Mouse (Mus musculus) lung, postnatal 14 days (tissue): ENCODE results near the gene Ankrd6.

Experiments used
- DNase-seq: peaks from one replicate; pipeline ENCODE4 v3.0.0; 2021

Gene Ankrd6

DNA sequence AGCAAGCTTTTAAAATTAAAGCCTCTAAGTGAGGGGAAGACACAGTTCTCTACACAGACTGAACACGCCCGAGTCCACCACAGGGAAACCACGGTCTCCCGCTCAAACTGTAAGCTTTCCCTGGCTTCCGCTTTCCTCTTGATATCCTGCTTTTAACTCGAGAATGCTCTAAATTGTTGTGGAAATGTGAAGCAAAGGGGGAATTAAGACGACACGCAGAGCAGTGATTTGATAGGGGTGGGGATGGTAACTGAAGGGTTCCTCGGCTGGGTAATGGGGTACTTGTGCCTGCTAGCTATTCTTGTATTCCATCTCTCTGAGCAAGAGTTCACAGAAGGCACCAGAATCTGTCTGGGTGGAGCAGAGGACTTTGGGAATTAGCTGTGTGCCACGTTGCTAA, 1.9 kb downstream of the Ankrd6 start:
- DNase-seq, result no peak

DNA sequence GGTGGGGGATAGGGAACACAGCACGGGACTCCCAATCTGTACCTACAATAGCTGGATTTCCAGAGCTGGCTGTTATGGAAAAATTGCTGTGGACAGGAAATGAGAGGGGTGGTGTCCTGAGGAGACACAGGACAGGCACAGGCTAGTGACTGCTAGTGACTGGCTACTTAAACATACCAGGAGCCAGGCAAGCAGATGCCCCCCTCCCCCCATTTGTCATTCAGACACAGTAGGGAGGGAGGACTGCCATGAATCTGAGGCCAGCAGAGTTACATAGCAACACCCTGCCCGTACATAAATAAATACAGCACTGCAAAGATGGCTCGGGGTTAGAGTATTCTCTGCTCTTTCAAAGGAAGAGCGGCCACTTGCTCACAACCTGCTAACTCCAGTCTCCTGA, 3.0 kb downstream of the Ankrd6 start:
- DNase-seq, result no peak

DNA sequence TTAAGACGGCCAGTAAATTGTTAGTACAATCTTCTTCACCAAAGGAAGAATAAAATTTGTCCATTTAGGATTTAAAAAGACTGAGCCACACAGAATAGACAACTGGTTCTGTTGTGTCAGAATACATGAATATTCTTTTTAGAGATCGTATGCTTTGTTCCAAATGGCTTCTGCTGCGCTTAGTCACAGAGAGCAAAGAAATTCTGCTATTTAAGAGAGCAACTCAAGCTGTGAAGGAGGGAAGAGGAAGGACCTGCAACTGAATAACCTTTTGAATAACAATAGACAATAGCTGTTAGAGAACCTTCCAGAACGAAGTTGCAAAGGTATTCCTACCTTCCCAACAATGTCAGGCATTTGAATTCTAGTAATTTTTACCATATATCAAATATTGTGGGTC, 9.7 kb downstream of the Ankrd6 start:
- DNase-seq, result no peak

DNA sequence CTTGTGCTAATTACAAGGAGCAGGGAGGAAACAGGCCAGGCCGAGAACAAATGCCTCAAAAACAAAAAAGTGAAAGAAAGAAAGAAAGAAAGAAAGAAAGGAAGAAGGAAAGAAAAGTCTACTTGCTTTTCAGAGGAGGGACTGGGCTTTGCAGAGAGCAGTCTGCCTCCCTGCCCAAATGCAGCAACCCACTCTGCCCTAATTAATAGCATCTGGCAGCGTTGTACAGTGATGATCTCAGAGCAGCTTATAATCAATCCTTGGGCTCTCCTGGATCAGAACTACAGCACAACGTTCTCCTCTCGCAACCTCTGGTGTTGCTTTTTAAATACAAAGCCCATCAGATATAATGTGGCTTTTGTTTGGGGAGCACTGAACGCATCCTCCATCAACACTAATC, 10.7 kb downstream of the Ankrd6 start:
- no peak for DNase-seq

DNA sequence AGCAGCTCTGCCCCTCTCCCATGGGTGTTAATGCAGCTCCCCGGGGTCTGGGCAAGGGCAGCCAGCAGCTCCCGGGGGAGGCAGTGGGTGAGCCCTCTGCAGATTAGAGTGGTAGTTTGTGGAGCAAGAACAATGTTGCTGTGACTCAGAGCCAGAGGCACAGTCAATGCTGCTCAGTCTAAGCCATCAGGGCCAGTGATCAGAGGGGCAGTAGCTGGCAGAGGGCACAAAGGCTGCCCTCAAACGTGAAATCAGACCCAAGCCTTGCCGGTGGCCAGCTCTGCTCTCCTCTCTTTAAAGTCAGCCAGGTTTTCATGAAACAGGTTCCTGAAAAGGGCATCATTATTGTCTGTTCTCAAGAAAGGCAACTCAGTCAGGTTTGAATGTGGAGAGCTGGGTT, 11.1 kb downstream of the Ankrd6 start:
- DNase-seq, result no peak

DNA sequence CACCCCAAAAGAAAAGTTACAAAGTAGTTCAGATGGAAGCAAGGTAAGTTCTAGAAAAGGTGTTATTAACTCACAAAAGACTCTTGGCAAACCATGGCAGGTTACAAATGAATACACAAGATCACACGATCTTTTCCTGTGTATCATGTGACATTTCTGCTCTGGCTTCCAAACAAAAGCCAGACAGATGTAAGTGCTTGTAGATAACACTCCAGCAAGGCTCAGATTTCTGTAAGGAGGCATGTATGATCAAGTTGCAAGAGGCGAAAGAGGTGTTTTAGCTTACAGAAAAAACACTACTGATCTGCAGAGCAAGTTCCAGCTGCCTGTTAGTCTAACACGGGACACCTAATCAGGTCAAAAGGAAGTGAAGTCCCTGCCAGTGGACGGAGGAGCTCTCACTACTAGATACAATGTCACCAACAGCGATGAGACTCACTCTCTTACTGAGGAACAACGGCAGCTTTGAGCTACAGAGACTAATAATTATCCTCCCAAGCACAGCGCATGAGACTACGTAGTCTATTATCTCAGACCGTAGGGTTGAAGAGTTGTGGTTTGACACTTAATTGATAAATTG, 13.8 kb downstream of the Ankrd6 start:
- no peak for DNase-seq

DNA sequence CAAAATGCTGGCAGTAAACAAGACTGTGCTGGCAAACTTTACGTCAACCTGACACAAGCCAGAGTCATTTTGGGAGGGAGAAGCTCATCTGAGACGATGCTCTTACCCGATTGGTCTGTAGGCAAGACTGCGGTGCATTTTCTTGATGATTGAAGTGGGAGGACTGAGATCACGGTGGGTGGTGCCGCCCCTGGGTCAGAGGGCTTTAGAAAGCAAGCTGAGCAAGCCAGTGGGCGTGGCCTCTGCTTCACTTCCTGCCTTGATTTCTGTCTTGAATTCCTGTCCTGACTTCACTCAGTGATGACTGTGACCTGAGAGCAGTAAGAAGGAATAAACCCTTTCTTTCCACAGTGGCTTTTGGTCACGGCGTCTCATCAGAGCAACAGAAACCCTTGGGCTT, 18.6 kb downstream of the Ankrd6 start:
- no peak for DNase-seq

DNA sequence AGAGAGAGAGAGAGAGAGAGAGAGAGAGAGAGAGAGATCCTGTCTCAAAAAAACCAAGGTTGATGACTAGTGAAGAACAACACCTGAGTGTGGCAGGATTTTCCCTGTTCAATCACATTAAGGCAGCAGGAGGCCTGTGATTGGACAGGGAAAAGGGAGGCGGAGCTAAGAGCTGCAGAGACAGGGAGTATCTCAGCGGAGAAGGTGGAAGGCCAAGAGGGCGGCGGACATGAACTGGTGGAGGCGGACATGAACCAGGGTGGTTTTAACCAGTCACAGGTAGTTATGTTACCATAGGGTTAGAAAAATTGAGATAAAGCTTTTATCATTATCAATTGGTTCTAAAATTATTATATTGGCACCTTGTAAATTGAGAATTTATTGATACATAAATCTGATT, 20.9 kb downstream of the Ankrd6 start:
- DNase-seq, result no peak

DNA sequence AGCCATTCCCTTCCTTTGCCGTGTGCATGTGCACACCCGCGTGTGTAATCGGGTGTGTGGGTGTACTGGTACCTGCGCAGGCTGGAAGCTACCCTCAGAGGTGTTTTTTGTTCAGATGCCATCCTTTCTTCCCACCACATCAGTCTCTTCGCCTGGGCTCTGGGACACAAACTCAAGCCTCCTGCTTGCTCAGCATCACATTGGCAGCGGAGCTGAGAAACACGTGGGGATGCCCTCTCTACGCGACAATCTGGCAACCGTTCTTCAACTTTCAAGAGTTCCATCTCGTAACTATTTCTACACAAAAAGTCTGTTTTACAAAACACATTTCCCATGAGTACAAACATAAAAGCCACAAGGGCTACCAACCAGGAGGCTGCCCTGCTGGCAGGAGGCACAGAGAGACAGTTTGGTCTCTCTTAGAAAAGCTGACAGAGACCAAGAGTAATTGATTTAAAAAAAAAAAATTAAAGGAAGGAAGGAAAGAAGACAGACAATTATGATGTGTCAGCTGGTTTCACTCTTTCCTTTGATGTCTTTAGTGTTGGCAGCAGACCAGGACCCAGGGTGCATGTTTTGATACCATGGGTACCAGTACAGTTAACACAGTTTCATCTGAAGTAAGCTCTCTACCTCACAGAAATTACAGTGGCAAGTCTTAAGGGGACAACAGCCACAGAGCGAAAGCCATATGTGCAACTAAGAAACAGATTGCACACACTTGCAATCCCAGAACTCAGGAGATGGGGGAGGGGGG, 21.8 kb downstream of the Ankrd6 start:
- no peak for DNase-seq

DNA sequence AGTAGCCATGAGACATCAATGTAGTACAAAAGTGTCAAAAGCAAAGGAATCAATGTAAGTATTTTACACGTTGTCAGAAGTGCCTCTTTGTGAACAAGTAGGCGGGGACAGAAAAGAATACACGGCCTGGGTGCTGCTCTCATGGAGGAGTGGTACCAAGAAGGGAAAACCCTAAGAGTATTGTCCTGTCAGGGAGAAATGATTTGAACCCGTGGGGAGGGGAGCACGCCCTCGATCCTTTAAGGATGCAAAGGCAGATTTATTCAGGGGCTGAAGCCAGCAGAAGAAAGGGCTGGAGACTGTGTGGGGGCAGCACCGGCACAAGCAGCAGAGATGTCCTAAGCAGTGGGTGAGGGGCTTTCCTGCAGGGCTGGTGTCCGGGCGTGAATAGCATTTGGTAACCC, 26.7 kb downstream of the Ankrd6 start:
- no peak for DNase-seq

DNA sequence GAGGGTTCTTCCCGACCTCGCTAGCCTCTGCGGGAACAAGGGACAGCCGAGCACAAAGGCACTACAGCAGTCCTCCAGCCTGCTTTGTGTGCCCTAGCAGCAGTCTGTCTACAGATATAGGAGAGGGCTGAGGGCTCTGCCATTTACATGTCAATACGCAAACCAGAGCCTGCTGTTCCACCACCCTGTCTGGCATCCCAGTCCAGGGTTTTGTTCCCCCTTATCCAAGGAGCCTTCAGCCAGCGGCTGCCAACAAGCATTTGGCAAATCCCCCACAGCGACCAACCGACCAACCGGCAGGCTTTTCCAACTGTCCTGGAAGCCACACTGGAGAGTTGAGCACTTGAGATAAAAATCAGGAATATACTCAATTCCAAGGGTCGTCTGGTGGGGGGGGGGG, 27.2 kb downstream of the Ankrd6 start:
- no peak for DNase-seq

DNA sequence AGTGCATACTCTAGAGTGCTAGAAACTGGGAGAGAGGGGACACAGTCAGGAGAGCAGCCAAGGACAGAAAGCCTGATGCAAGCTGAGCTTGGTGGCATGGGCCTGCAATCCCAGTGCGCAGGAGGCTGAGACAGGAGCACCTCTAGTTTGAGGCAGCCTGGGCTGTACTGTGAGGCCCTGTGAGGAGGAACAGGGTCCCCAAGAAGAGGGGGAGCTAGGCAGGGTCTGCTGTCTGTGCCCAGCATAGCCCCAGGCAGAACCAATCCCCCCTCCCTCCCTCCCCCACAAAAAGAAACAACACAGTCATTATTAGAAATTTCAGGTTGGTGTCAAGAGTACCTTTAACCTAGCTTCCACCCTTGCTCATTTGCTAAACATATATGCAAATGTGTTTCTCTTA, 27.8 kb downstream of the Ankrd6 start:
- DNase-seq, result no peak

DNA sequence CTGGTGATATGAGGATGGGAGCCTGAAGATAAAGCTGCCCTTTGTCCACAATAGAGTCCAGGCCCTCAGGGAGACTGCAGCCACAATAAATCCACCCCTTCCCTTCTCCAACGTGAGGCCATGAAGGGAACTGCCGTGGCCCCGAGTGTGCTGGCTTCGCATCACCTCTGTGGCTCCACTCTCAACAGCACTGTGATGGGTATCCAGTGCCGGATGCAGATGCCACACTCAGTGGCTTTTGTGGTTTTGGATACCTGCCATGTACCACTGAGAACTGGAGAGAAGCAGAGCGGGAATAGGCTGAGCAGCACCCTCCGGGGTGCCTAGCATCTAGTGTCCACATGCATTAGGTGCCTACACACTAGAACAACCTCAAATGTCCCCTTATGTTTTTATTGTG, 29.8 kb downstream of the Ankrd6 start:
- no peak for DNase-seq

DNA sequence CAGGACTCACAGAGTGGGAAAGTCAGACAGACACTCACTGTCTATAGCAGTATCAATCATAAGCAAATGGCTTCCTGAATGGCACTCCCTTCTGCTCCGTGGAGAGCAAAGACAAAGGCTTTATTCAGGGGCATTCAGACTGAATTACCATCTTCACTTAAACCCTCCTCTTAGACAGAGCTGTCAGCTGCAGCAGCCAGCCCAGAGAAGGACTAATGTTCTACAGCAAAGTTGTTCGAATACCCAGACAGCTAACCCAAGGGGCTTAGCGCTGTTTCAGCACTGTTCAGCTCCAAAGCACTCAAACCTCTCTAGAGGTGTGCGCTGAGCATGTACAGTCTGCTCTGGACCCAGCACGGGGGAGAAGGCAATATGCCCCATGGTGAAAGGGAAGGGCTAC, 32.1 kb downstream of the Ankrd6 start:
- DNase-seq, result no peak

DNA sequence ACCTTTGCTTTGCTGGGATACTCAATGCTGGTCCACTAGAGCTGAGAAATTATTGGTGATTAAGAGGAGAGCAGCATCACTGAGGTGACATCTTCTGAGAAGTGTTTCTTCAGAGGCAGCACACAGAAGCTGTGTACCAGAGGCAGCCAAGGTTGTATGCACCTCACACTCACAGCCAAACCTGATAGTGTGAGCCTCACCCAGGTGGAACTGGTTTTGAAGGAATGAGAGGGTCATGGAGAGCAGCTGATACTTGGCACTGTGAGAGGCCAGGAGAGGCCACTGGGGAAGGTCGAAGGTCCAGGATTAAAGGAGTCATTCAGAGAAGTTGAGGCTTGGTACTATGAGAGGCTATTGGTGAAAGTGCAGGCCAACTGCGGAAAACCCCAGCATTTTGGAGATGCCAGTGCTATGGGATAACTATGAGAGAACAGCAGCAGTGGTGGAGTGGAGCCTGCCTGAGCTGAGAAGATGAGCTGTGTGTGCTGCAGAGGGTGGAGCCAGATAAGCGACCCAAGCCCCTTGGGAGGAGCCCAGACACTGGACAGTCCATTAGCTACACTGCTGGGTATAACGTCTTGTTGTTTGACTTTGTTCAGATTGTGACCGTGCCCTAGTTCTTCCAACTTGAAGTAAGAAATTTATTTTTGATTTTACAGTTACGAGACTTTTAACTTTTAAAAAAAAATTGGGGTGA, 33.8 kb downstream of the Ankrd6 start:
- no peak for DNase-seq

DNA sequence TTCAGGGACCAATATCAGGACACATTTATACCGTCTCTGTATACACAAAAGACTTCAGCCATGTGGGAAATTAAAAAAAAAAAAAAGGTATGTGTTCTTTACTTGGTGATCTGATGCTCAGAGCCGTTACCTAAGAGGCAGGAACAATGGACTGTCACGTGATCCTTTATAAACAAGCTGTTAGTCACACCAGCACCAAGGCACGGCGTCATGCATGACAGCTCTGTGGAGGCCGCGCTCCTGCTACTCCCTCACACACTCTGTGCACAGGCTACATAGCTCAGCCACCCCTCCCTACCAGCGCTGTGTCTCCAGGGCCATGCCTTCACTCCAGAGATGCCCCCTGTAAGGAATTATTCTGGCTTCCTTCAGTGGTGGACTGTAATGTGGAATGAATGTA, 34.7 kb downstream of the Ankrd6 start:
- no peak for DNase-seq

DNA sequence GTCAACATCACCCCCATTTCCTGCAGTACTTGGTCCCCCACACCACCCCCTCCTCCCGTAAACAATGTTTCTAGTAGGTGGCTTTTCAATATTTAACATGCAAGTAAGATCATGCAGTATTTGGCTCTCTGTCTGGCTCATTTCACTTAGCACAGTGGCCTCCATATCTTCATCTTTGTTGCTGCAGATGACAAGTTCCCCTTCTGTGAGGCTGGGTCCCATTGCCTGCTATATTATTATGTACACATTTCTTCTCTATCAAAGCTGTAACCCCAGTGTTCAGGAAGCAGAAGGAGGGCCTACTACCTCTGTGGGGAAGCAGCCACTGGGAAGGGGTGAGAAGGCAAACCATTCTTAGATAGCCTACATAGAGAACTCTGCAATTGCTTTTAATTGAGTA, 40.6 kb downstream of the Ankrd6 start:
- no peak for DNase-seq

DNA sequence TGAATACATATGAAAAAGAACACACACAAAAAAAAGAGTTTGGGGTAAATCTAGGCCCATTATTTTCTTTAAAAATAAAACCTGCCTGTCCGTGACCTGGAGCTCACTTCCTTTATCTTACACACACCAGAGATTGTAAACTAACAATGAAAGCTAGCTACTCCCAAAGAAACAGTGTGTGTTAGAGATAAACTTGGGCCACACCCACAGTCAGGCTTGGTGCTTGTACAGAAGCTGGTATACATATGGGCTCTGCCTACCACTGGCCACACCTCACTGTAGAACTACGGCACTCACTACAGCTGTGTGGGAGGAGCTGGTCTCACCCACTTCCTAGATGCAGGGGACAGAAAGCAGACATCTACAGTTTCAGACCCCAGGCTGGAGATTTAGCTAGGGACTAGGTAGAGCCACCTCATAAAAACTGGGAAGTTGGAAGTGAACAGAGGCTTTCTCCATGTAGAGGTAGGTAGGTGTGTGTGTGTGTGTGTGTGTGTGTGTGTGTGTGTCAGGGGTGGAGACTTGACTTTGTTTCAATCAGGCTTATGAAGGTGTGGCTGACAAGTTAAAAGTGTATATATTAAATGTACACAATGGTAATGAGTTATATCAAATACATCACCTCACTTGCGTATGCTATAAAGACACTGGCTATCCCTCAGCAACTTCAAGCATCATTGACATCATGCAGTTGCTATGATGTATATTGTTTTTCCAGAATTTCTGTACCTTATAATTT, 41.2 kb downstream of the Ankrd6 start:
- no peak for DNase-seq

DNA sequence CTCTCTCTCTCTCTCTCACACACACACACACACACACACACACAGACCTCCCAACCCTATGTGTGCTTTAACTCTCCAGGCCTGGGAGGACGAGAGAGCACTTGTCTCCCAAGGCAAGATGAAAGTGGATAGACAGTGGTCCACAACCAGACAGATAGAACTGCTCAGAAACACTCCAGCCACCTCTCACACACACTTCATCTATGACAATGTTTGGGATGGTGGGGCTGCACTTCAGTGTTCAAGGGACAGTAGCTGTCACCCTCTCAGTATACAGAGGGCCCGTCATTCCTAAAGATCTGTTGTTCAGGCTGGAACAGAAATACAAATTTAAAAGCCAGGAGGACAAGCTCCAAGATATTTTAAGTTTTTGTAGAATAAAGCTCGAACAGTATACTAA, 43.0 kb downstream of the Ankrd6 start:
- no peak for DNase-seq

DNA sequence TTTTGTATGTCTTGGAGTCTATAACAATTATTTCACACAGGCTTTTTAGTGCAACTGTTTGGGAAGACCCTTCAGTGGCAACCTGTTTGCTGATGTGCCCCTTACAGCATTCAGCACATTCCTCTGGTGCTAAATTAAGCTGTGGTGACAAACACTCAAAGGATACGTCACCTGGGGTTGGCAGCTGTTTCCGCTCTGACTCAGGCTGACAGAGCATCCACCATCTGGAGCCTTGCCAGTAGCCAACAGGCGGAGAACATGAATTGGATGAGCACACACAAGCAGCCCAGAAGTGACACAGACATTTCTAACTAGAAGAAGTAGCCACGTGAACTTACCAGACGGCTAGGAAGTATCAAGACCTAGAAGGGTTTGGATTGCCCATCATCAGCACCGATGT, 44.0 kb downstream of the Ankrd6 start:
- DNase-seq, result peak; percentile 64

DNA sequence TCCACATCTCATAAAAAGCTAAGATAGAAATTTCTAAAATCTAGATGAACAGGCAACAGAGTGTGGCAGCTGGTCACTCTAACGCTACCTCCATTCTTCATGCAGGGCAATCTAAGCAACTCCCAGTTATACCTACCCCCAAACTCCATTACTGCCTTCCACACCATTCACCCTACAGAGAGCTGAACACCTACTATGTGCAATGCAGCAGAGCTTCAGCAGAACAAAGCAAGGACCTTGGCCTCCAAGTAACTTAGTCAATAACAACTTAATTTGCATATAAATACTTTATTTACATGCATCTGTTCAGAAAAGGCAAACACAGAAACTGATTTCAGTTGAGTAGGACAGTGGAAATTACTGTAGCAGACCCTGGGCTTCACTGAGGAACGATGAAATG, 44.7 kb downstream of the Ankrd6 start:
- no peak for DNase-seq

DNA sequence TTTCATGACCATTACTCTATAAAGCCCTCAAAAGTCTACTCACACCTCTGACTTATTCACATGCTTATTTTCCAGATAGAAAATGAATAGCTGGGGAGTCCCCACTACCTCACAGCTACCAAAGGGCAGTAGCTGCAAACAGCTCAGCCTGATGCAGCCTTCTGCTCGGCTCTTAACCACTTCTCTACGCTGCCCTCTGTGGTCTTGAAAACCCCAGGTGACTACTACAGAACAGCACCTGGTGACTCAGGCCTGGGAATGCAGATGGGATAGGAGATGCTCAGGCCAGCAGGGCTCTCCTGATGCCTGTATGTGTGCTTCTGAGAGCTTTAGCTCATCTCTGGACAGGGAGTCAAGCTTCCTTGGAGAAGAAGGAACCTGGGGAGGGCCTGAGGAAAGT, 45.3 kb downstream of the Ankrd6 start:
- DNase-seq, result no peak

DNA sequence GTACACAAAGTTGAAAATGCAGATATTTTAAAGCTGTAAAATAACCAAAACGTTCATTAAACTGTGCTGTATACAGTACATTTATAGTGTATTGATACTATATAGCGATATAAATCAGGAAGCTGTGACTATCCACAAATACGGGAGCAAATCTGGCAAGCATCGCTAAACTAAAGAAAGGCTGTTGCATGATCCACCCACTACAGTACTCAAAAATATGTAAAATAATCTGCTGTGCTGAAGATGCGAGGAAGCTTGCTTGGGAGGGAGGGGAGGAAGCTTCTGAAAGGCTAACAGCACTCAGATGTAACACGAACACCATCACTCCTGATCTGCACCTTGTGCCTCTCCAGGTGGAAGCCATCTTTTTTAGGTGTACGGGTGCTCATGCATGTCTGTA, 46.8 kb downstream of the Ankrd6 start:
- no peak for DNase-seq

DNA sequence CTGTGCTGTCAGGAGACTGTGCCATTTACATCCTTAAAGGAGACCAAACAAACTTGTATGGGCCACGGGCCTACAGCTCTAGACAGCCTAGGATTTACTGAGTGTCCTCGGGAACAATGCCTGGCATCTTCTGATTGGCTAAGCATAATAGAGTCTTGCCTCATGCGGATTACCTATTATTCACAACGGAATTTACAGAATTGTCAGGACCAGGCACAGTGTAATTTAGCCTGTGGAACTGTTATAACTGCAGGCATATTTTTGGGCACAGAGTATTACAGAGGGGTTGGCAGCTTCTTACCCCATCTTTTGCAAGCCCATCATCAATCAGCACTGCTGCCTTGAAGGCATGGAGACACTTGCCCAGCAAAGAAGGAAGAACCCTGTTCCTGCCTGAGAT, 51.6 kb downstream of the Ankrd6 start:
- DNase-seq, result no peak
